Mouse (Mus musculus): ENCODE data around the gene Socs3. TPM values are rescaled to one million over a fixed set of nuclear protein-coding genes. Genes with fewer than 3 reads are reported as not detected.

Gene Socs3
- polyA plus RNA-seq, 1 experiment, result 0.51 TPM

DNA sequence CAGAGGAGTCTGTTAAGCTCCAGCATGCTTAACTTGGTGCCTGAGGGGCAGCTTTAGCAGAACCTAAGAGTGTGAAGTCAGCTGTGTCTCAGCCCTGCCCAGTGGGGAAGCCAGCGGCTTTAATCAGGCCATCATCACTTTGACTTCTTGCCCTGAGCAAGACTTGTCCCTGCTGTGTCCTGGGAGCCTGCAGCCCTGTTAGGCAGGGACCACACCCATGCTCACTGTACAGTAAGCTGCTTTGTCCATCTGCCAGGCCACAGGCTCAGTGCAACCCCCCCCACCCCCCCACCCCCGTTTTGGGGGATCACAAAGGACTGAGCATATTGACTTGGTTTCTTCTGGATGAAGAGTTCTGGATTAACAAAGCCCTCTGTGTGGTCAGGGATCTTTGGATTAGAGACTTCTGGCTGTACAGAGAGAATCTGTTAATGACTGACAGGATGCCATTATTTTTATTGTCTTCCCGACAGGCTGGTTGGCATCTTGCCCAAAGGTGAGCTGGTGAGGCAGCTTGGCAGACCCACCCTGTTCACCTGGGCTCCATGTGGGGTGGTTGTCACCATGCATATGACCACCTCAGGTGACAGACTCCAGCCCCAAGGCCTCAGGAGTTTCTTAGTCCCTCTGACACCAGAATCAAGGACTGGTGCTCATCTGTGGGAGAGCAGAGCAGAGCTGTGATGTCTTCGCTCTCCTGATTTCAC lies 40.2 kb upstream of the Socs3 start:
- no peak overlapping the region for H3K27ac ChIP-seq (ENCODE audit: control insufficient read depth, insufficient read depth, low read depth, low read length)

DNA sequence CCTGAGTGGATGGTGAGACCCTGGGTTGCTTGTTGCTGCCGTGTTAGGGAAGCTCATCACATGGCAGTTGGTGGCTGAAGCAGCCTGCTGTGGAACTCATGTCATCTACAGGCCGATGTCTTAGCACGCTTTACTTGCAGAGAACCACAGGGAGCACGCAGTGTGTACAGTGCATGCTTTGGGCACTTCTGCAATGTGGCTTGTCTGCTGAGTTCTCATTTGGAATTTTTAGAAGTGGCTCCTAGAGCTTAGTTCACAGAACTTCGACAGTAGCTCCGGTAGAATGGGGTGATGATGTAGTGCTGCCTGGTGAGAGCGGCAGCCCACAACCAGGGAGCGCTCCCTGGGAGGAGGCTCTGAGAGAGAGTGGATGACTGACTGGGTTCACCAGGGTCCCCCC lies 39.0 kb upstream of the Socs3 start:
- Histone ChIP-seq H3K27ac (ENCODE audit: control insufficient read depth, insufficient read depth, low read depth, low read length) (no peak overlapping the region), H3K27me3 (ENCODE audit: control insufficient read depth, insufficient read depth, low read length) (no peaks in the 10 kb centered on the region), H3K4me1 (ENCODE audit: control insufficient read depth, insufficient read depth, low read length) (peaks cover 21% of the 10 kb centered on the region), H3K36me3 (ENCODE audit: control insufficient read depth, insufficient read depth, low read length) (peaks cover 5% of the 10 kb centered on the region), H3K4me3 (ENCODE audit: control insufficient read depth, low read depth, low read length) (no peak overlapping the region)
- no peak for TF ChIP-seq CTCF (IDR thresholded peaks at IDR 0.05; ENCODE audit: control insufficient read depth, insufficient read depth, insufficient replicate concordance, low read depth, low read length)
- TF ChIP-seq POLR2A (IDR thresholded peaks at IDR 0.05; ENCODE audit: control insufficient read depth, low read depth, low read length), result no peak

More for the DNA sequence above, 40.2 kb upstream of the Socs3 start:
- H3K4me1 ChIP-seq (ENCODE audit: control insufficient read depth, insufficient read depth, low read length), result peaks cover 21% of the 10 kb centered on the region
- no peak overlapping the region for H3K4me3 ChIP-seq (ENCODE audit: control insufficient read depth, low read depth, low read length)
- TF ChIP-seq POLR2A (IDR thresholded peaks at IDR 0.05; ENCODE audit: control insufficient read depth, low read depth, low read length) (no peak), CTCF (IDR thresholded peaks at IDR 0.05; ENCODE audit: control insufficient read depth, insufficient read depth, insufficient replicate concordance, low read depth, low read length) (no peak)
- peaks cover 3% of the 10 kb centered on the region for H3K36me3 ChIP-seq (ENCODE audit: control insufficient read depth, insufficient read depth, low read length)
- H3K27me3 ChIP-seq (ENCODE audit: control insufficient read depth, insufficient read depth, low read length), result no peaks in the 10 kb centered on the region

DNA sequence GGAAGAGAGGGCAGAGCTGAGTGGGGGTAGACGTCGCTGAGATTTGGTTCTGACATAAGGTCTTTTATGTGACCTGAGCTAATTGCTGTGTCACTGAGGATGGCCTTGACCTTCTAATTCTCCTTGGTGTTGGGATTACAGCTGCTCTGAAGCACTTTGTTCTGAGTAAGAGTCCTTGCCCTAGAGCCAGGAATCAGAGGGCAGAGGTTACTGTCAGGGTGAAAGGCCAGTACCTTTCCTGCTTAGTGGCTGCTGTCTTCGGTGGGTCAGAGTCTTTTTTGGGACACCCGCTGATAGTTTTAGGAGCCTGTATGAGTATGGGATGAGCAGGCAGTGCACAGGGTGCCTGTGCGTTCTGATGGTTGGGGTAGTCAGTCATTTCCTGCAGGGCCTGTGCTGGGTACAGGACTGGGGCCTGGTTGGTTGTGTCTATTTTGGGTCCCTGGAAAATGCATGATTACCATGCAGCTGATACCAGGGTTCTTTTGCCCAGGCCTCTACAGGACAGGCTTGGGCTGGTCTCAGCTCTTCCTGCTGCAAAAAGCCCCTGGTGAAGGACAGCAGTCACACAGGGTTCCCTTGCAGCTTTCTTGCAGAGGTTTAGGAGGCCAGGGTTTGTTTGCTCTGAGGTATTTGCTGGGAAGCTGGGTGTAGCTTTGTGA lies 38.4 kb upstream of the Socs3 start:
- no peaks in the 10 kb centered on the region for H3K27me3 ChIP-seq (ENCODE audit: control insufficient read depth, insufficient read depth, low read length)
- peaks cover 5% of the 10 kb centered on the region for H3K36me3 ChIP-seq (ENCODE audit: control insufficient read depth, insufficient read depth, low read length)
- peaks cover 21% of the 10 kb centered on the region for H3K4me1 ChIP-seq (ENCODE audit: control insufficient read depth, insufficient read depth, low read length)
- H3K27ac ChIP-seq (ENCODE audit: control insufficient read depth, insufficient read depth, low read depth, low read length), result no peak overlapping the region
- H3K4me3 ChIP-seq (ENCODE audit: control insufficient read depth, low read depth, low read length), result no peak overlapping the region
- no peak for TF ChIP-seq CTCF (IDR thresholded peaks at IDR 0.05; ENCODE audit: control insufficient read depth, insufficient read depth, insufficient replicate concordance, low read depth, low read length)
- TF ChIP-seq POLR2A (IDR thresholded peaks at IDR 0.05; ENCODE audit: control insufficient read depth, low read depth, low read length), result no peak

DNA sequence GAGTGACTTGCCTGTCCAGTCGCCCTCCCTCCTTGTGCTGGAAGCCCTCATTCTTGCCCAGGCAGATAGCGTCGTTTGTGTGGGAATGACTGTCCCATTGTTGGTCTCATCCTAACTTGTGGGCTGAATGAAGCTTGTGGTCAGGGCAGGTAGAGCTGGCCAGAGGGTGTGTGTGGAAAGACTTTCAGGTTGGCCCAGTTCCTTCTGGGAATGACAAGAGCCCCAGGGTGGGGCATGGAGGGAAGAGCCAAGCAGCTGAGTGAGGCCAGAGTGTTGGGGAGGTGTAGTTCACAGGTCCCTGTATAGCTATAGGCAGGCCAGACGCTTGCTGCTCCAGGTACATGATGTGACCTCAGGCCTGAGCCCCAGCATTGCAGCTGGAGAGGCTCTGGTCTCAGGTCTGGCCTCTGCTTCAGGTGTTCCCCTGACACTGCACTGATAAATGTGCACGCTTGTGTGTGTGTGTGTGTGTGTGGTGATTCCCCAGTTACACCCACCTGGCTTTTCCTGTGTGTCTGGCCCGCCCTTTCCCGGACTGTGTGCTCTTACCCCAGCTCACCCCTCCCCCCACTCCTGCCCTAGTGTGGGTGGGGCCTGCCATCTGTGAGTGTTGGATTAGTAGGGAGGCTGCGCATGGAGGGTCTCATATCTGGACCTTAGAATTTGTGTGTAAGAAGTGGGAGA lies 37.8 kb upstream of the Socs3 start:
- H3K27ac ChIP-seq (ENCODE audit: control insufficient read depth, insufficient read depth, low read depth, low read length), result no peak overlapping the region
- no peak overlapping the region for H3K4me3 ChIP-seq (ENCODE audit: control insufficient read depth, low read depth, low read length)
- peaks cover 21% of the 10 kb centered on the region for H3K4me1 ChIP-seq (ENCODE audit: control insufficient read depth, insufficient read depth, low read length)
- H3K36me3 ChIP-seq (ENCODE audit: control insufficient read depth, insufficient read depth, low read length), result peaks cover 5% of the 10 kb centered on the region
- no peaks in the 10 kb centered on the region for H3K27me3 ChIP-seq (ENCODE audit: control insufficient read depth, insufficient read depth, low read length)
- TF ChIP-seq POLR2A (IDR thresholded peaks at IDR 0.05; ENCODE audit: control insufficient read depth, low read depth, low read length) (no peak), CTCF (IDR thresholded peaks at IDR 0.05; ENCODE audit: control insufficient read depth, insufficient read depth, insufficient replicate concordance, low read depth, low read length) (no peak)

DNA sequence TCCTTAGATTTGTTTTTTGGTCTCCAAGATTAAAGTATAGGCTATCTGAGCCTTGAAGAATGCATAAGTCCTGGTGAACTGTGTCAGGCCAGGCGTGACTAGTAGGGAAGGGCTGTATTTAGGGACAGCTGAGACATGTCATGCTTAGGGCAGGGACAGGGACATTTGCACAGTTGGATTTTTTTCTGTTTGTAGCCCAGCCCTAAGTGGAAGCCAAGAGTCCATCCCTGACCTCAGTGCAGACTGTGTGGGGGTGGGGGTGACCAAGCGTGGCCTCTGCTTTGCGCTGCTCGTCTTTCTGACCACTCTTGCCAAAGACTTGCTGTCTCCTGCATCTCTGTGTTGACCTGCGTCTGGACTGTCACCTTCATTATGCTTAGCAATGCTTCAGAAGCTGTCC lies 34.4 kb upstream of the Socs3 start:
- H3K36me3 ChIP-seq (ENCODE audit: control insufficient read depth, insufficient read depth, low read length), result peaks cover 8% of the 10 kb centered on the region
- H3K27ac ChIP-seq (ENCODE audit: control insufficient read depth, insufficient read depth, low read depth, low read length), result no peak overlapping the region

DNA sequence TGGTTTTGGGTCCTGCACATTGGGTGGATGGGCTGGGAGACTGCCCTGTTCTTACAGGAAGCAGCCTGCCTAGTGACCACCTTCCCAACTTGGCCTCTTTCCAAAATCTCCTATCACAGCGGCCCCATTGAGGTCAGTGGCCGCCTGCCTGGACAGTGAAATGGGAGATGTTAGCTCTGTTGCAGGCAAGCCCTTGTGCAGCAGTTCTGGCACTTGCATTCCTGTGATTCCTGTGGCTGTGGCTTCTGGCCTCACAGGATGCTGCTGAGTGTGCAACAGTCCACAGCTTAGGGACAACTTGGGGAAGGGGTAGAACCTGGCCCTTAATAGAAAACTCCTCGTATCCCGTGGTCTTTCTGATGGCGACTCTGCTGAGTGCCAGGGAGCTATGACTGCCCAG lies 33.9 kb upstream of the Socs3 start:
- Histone ChIP-seq H3K4me1 (ENCODE audit: control insufficient read depth, insufficient read depth, low read length) (peaks cover 13% of the 10 kb centered on the region), H3K36me3 (ENCODE audit: control insufficient read depth, insufficient read depth, low read length) (peaks cover 8% of the 10 kb centered on the region), H3K27me3 (ENCODE audit: control insufficient read depth, insufficient read depth, low read length) (no peaks in the 10 kb centered on the region), H3K27ac (ENCODE audit: control insufficient read depth, insufficient read depth, low read depth, low read length) (no peak overlapping the region), H3K4me3 (ENCODE audit: control insufficient read depth, low read depth, low read length) (no peak overlapping the region)
- TF ChIP-seq CTCF (IDR thresholded peaks at IDR 0.05; ENCODE audit: control insufficient read depth, insufficient read depth, insufficient replicate concordance, low read depth, low read length) (no peak), POLR2A (IDR thresholded peaks at IDR 0.05; ENCODE audit: control insufficient read depth, low read depth, low read length) (no peak)

More for the DNA sequence above, 34.4 kb upstream of the Socs3 start:
- Histone ChIP-seq H3K27me3 (ENCODE audit: control insufficient read depth, insufficient read depth, low read length) (no peaks in the 10 kb centered on the region), H3K4me3 (ENCODE audit: control insufficient read depth, low read depth, low read length) (no peak overlapping the region), H3K4me1 (ENCODE audit: control insufficient read depth, insufficient read depth, low read length) (peaks cover 18% of the 10 kb centered on the region)
- no peak for TF ChIP-seq CTCF (IDR thresholded peaks at IDR 0.05; ENCODE audit: control insufficient read depth, insufficient read depth, insufficient replicate concordance, low read depth, low read length)
- TF ChIP-seq POLR2A (IDR thresholded peaks at IDR 0.05; ENCODE audit: control insufficient read depth, low read depth, low read length), result no peak

DNA sequence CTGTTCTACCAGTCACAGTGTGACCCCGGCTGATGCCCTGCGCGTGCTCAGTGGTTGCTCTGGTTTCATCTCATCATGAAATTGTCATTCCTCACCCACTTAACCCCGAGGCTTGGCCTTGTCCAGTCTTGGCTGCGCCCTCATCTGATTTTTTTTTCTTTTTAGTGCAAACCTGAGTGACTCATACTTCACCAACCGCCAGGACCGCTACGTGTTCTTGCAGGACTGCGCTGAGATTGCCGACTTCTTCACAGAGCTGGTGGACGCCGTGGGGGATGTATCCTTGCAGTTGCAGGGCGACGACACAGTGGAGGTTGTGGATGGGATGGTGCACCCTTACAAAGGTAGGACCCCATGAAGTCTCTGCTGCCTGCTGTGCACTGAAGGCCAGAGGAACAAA lies 33.3 kb upstream of the Socs3 start:
- Histone ChIP-seq H3K27ac (ENCODE audit: control insufficient read depth, insufficient read depth, low read depth, low read length) (no peak overlapping the region), H3K36me3 (ENCODE audit: control insufficient read depth, insufficient read depth, low read length) (peaks cover 8% of the 10 kb centered on the region), H3K4me1 (ENCODE audit: control insufficient read depth, insufficient read depth, low read length) (peaks cover 7% of the 10 kb centered on the region), H3K4me3 (ENCODE audit: control insufficient read depth, low read depth, low read length) (no peak overlapping the region), H3K27me3 (ENCODE audit: control insufficient read depth, insufficient read depth, low read length) (no peaks in the 10 kb centered on the region)
- TF ChIP-seq CTCF (IDR thresholded peaks at IDR 0.05; ENCODE audit: control insufficient read depth, insufficient read depth, insufficient replicate concordance, low read depth, low read length), result no peak
- no peak for TF ChIP-seq POLR2A (IDR thresholded peaks at IDR 0.05; ENCODE audit: control insufficient read depth, low read depth, low read length)
